Mouse (Mus musculus): ENCODE measurements around the gene Slc35e2.
"Not testable (repeated sequence)": the region's sequence is repeated elsewhere in the genome, so short reads cannot be mapped to it uniquely, and the experiment has no call there.

The Slc35e2 gene

GRCm38 (mm10) chr4:155630267-155630666, 29.1 kb downstream of the Slc35e2 start:
- DNase-seq: no peak

- no peak for DNase-seq
Measured at GRCm38 (mm10) chr4:155635766-155636499, 34.7 kb downstream of the Slc35e2 start.

GRCm38 (mm10) chr4:155643531-155643930, 42.3 kb downstream of the Slc35e2 start:
- no peak for DNase-seq

- DNase-seq: not testable (repeated sequence)
Measured at GRCm38 (mm10) chr4:155645308-155645707, 44.1 kb downstream of the Slc35e2 start, which contains the start of gene Gm10563. Gene Gm10563 (minus strand): TSS chr4:155645408.

- DNase-seq: no peak
Measured at GRCm38 (mm10) chr4:155645721-155646120, 44.5 kb downstream of the Slc35e2 start.

GRCm38 (mm10) chr4:155649355-155649754, 48.1 kb downstream of the Slc35e2 start:
- DNase-seq: no peak

GRCm38 (mm10) chr4:155651553-155652269, 50.5 kb downstream of the Slc35e2 start:
- peak; percentile 84 for DNase-seq

- DNase-seq: no peak
Measured at GRCm38 (mm10) chr4:155652283-155653085, 51.3 kb downstream of the Slc35e2 start.

- peak; percentile 69 for DNase-seq
Measured at GRCm38 (mm10) chr4:155653086-155653450, 51.9 kb downstream of the Slc35e2 start, which contains the start of gene Mmp23. Gene Mmp23 (minus strand): TSS chr4:155653384.

- DNase-seq: peak; percentile 65
Measured at GRCm38 (mm10) chr4:155653451-155654182, 52.4 kb downstream of the Slc35e2 start.

- DNase-seq: no peak
Measured at GRCm38 (mm10) chr4:155654183-155654455, 52.9 kb downstream of the Slc35e2 start.

GRCm38 (mm10) chr4:155654456-155655298, 53.5 kb downstream of the Slc35e2 start:
- DNase-seq: peak; percentile 59

- DNase-seq: no peak
Measured at GRCm38 (mm10) chr4:155656214-155656751, 55.1 kb downstream of the Slc35e2 start.

GRCm38 (mm10) chr4:155658961-155659360, 57.7 kb downstream of the Slc35e2 start:
- no peak for DNase-seq

- DNase-seq: no peak
Measured at GRCm38 (mm10) chr4:155660641-155661040, 59.4 kb downstream of the Slc35e2 start.

- no peak for DNase-seq
Measured at GRCm38 (mm10) chr4:155666903-155667302, 65.7 kb downstream of the Slc35e2 start.

- peak; percentile 98 for DNase-seq
Measured at GRCm38 (mm10) chr4:155668689-155669597, 67.7 kb downstream of the Slc35e2 start, which contains the start of gene Mib2. Gene Mib2 (minus strand): TSS chr4:155669198.

GRCm38 (mm10) chr4:155669598-155670075, 68.4 kb downstream of the Slc35e2 start:
- DNase-seq: no peak

- DNase-seq: not testable (repeated sequence)
Measured at GRCm38 (mm10) chr4:155670236-155670635, 69.0 kb downstream of the Slc35e2 start.

GRCm38 (mm10) chr4:155672082-155672481, 70.9 kb downstream of the Slc35e2 start:
- DNase-seq: no peak
